Mouse (Mus musculus) liver, embryonic 14.5 days (tissue): Measurements from ENCODE around the gene Mpped2.

Experiments used
- CTCF ChIP-seq: IDR thresholded peaks from 2 replicates; pipeline ENCODE4 v1.5.1; 2016; ENCODE audit warnings: antibody characterized with exemption, low read depth, control low read depth
- EP300 ChIP-seq: IDR thresholded peaks from 2 replicates; pipeline ENCODE4 v1.6.1; 2016; ENCODE audit warnings: antibody characterized with exemption, low read depth

- TF ChIP-seq CTCF = no peak
- TF ChIP-seq EP300 = no peak
Observed at GRCm38 (mm10) chr2:106746211-106746610, 53.1 kb downstream of the Mpped2 start.
